Mouse (Mus musculus) heart, postnatal 0 days (tissue): Measurements from ENCODE around the gene Zfp961. TPM values are rescaled to one million over a fixed set of nuclear protein-coding genes. Genes with fewer than 3 reads are reported as not detected.
"Not testable (repeated sequence)": the region's sequence is repeated elsewhere in the genome, so short reads cannot be mapped to it uniquely, and the experiment has no call there.

Experiments used
- ATAC-seq: fragments of 200-750 bp; cut with Nextera tagmentation; 2 replicates; pipeline ENCODE4 v1.8.0; 2017; ENCODE audit warnings: low read depth, moderate number of reproducible peaks, moderate library complexity; ENCODE audit not compliant: insufficient read depth
- DNase-seq: peaks from one replicate; pipeline ENCODE4 v3.0.0-alpha.2; 2016; ENCODE audit warnings: low spot score
- H3K27ac ChIP-seq: fragments of 300-500 bp; sonication (generic); 2 replicates; pipeline ENCODE4 v1.5.1; 2014; ENCODE audit warnings: low read depth, mild to moderate bottlenecking
- H3K27me3 ChIP-seq: fragments of 300-500 bp; sonication (generic); 2 replicates; pipeline ENCODE4 v1.6.1; 2014; ENCODE audit warnings: low read length, mixed read lengths; ENCODE audit not compliant: control insufficient read depth, insufficient read depth
- H3K36me3 ChIP-seq: fragments of 300-500 bp; sonication (generic); replicated peaks from 2 replicates; pipeline ENCODE4 v1.6.1; 2014; ENCODE audit warnings: low read length, mixed read lengths; ENCODE audit not compliant: control insufficient read depth, insufficient read depth
- H3K4me1 ChIP-seq: fragments of 300-500 bp; sonication (generic); 2 replicates; pipeline ENCODE4 v1.6.1; 2014; ENCODE audit warnings: antibody characterized with exemption; ENCODE audit not compliant: control insufficient read depth, insufficient read depth
- H3K4me2 ChIP-seq: fragments of 300-500 bp; sonication (generic); 2 replicates; pipeline ENCODE4 v1.6.1; 2014; ENCODE audit warnings: low read depth, mild to moderate bottlenecking, low read length, moderate library complexity
- H3K4me3 ChIP-seq: fragments of 300-500 bp; sonication (generic); 2 replicates; pipeline ENCODE4 v1.5.1; 2014; ENCODE audit warnings: low read depth, low read length
- H3K9ac ChIP-seq: fragments of 300-500 bp; sonication (generic); replicated peaks from 2 replicates; pipeline ENCODE4 v1.6.1; 2014; ENCODE audit warnings: low read depth, low read length, mixed read lengths
- H3K9me3 ChIP-seq: fragments of 300-500 bp; sonication (generic); replicated peaks from 2 replicates; pipeline ENCODE4 v1.6.1; 2016; ENCODE audit warnings: low read length; ENCODE audit not compliant: control insufficient read depth
- CTCF ChIP-seq: IDR thresholded peaks from 2 replicates; pipeline ENCODE4 v1.5.1; 2016; ENCODE audit warnings: antibody characterized with exemption, control low read depth, low read depth
- EP300 ChIP-seq: IDR thresholded peaks from 2 replicates; pipeline ENCODE4 v1.6.1; 2016; ENCODE audit warnings: antibody characterized with exemption, low read depth
- WGBS: fragments of 180-500 bp; shearing (Covaris S2); extraction: QIAGEN DNeasy Blood & Tissue Kit; methylation state at CpG from one replicate; pipeline ENCODE4 v1.1.7; 2014; 5-methylcytosine and 5-hydroxymethylcytosine counted together
- polyA plus RNA-seq: library from polyadenylated mRNA; unstranded; fragments of >200 nt; fragmentation: Nextera tagmentation; extraction: Ambion mirVana; gene quantifications from 2 replicates; pipeline ENCODE4 v1.2.1, GENCODE M21; 2015
- total RNA-seq: library from RNA; depleted of rRNA; stranded (reverse); fragments of >200 nt; gene quantifications from 2 replicates; pipeline ENCODE4 v1.2.3, GENCODE M21; 2014; ENCODE audit warnings: low replicate concordance

The Zfp961 gene
- total and polyA plus RNA-seq, 2 experiments from 2014 or later: 8.0 to 21.6 TPM

GRCm38 (mm10) chr8:72000223-72000622 lies 49.4 kb downstream of the Zfp961 start:
- TF ChIP-seq EP300 (no peak), CTCF (no peak)
- Histone ChIP-seq H3K27ac (no peak overlapping the region), H3K4me3 (no peak overlapping the region), H3K4me2 (no peak overlapping the region), H3K9ac (no peak overlapping the region), H3K27me3 (no peaks in the 10 kb centered on the region), H3K36me3 (no peaks in the 10 kb centered on the region), H3K9me3 (no peaks in the 10 kb centered on the region), H3K4me1 (no peaks in the 10 kb centered on the region)
- no peak for DNase-seq
- ATAC-seq: no peak
- WGBS: 49% methylated on average over 3 of the region's 3 CpGs

GRCm38 (mm10) chr8:72002942-72003341 lies 52.1 kb downstream of the Zfp961 start:
- Histone ChIP-seq H3K27ac (no peak overlapping the region), H3K4me3 (no peak overlapping the region), H3K36me3 (no peaks in the 10 kb centered on the region), H3K9me3 (no peaks in the 10 kb centered on the region), H3K4me1 (no peaks in the 10 kb centered on the region), H3K9ac (no peak overlapping the region), H3K27me3 (no peaks in the 10 kb centered on the region), H3K4me2 (no peak overlapping the region)
- ATAC-seq (no peak), DNase-seq (no peak)
- TF ChIP-seq EP300: no peak
- TF ChIP-seq CTCF: no peak

- no peak for ATAC-seq
Measured at GRCm38 (mm10) chr8:72005912-72006311, 55.1 kb downstream of the Zfp961 start.

GRCm38 (mm10) chr8:72006763-72007162 lies 55.9 kb downstream of the Zfp961 start:
- TF ChIP-seq EP300 (no peak), CTCF (no peak)
- Histone ChIP-seq H3K4me1 (no peaks in the 10 kb centered on the region), H3K9me3 (no peaks in the 10 kb centered on the region), H3K4me3 (no peak overlapping the region), H3K27ac (no peak overlapping the region), H3K4me2 (no peak overlapping the region), H3K36me3 (no peaks in the 10 kb centered on the region), H3K27me3 (no peaks in the 10 kb centered on the region), H3K9ac (no peak overlapping the region)
- no peak for ATAC-seq
- no peak for DNase-seq
- WGBS: 68% methylated on average over 1 of the region's 1 CpGs

More at GRCm38 (mm10) chr8:72005912-72006311, 55.1 kb downstream of the Zfp961 start:
- Histone ChIP-seq H3K4me3 (no peak overlapping the region), H3K36me3 (no peaks in the 10 kb centered on the region), H3K4me2 (no peak overlapping the region), H3K27me3 (no peaks in the 10 kb centered on the region), H3K4me1 (no peaks in the 10 kb centered on the region), H3K27ac (no peak overlapping the region), H3K9me3 (no peaks in the 10 kb centered on the region), H3K9ac (no peak overlapping the region)
- TF ChIP-seq CTCF (no peak), EP300 (no peak)
- no peak for DNase-seq
- 77% methylated on average over 3 of the region's 3 CpGs for WGBS

- DNase-seq (no peak), ATAC-seq (no peak)
- Histone ChIP-seq H3K9ac (no peak overlapping the region), H3K4me3 (no peak overlapping the region), H3K4me2 (no peak overlapping the region), H3K27ac (no peak overlapping the region), H3K27me3 (no peaks in the 10 kb centered on the region), H3K9me3 (no peaks in the 10 kb centered on the region), H3K36me3 (no peaks in the 10 kb centered on the region), H3K4me1 (no peaks in the 10 kb centered on the region)
- no peak for TF ChIP-seq EP300
- no peak for TF ChIP-seq CTCF
- 38% methylated on average over 3 of the region's 3 CpGs for WGBS
Measured at GRCm38 (mm10) chr8:72008134-72008641, 57.4 kb downstream of the Zfp961 start.

- Histone ChIP-seq H3K36me3 (no peaks in the 10 kb centered on the region), H3K4me1 (no peaks in the 10 kb centered on the region), H3K4me3 (no peak within 1 kb of the TSS), H3K27ac (no peak within 1 kb of the TSS), H3K9me3 (no peaks in the 10 kb centered on the region), H3K9ac (no peak within 1 kb of the TSS), H3K27me3 (no peaks in the 10 kb centered on the region), H3K4me2 (no peak within 1 kb of the TSS)
- DNase-seq (no peak), ATAC-seq (no peak)
- no peak for TF ChIP-seq CTCF
- TF ChIP-seq EP300: no peak
- 69% methylated on average over 3 of the region's 3 CpGs for WGBS
Measured at GRCm38 (mm10) chr8:72009473-72009872, 58.6 kb downstream of the Zfp961 start, which contains the start of gene Cyp4f18. Cyp4f18 (minus strand) TSS chr8:72009626.

- not testable (repeated sequence) for H3K9ac ChIP-seq, H3K9me3 ChIP-seq, H3K27ac ChIP-seq, H3K36me3 ChIP-seq, H3K4me1 ChIP-seq, H3K4me2 ChIP-seq, ATAC-seq, DNase-seq, H3K27me3 ChIP-seq, H3K4me3 ChIP-seq
- 62% methylated on average over 6 of the region's 6 CpGs for WGBS
Measured at GRCm38 (mm10) chr8:72013506-72014228, 62.8 kb downstream of the Zfp961 start.

- 33% methylated on average over 2 of the region's 2 CpGs for WGBS
- not testable (repeated sequence) for DNase-seq, H3K4me3 ChIP-seq, H3K9me3 ChIP-seq, H3K4me2 ChIP-seq, H3K27ac ChIP-seq, H3K9ac ChIP-seq, H3K27me3 ChIP-seq, ATAC-seq, H3K4me1 ChIP-seq, H3K36me3 ChIP-seq
Measured at GRCm38 (mm10) chr8:72017339-72017738, 66.5 kb downstream of the Zfp961 start.
